Mouse (Mus musculus): ENCODE measurements at regions not wholly inside any gene's neighbourhood (a gene's known extent, or its start where the extent isn't known, plus 50 kb on each side); places are given as distances from the start of the nearest gene placed in this dataset.

- ATAC-seq (ENCODE audit: low FRiP score, low TSS enrichment) (no peak), DNase-seq (peak; percentile 50)
- Histone ChIP-seq H3K4me1 (ENCODE audit: control insufficient read depth, insufficient read depth, low read length) (peaks cover 5% of the 10 kb centered on the region; the same call in 1 of the 2 replicates), H3K27ac (replicated peaks; ENCODE audit: low read depth, low read length) (no peak overlapping the region), H3K9ac (replicated peaks; ENCODE audit: low read length) (no peak overlapping the region), H3K4me2 (ENCODE audit: low read length) (no peak overlapping the region), H3K36me3 (ENCODE audit: control insufficient read depth, insufficient read depth, low read length) (no peaks in the 10 kb centered on the region), H3K27me3 (ENCODE audit: control insufficient read depth, insufficient read depth, low read length) (no peaks in the 10 kb centered on the region), H3K9me3 (ENCODE audit: control insufficient read depth, low read length) (no peaks in the 10 kb centered on the region), H3K4me3 (replicated peaks; ENCODE audit: low read depth, low read length) (no peak overlapping the region)
- WGBS: 71% methylated on average over 8 of the region's 8 CpGs
Measured at GRCm38 (mm10) chr13:46182851-46183250, 90.7 kb upstream of the Stmnd1 start.

- Histone ChIP-seq H3K27me3 (ENCODE audit: control insufficient read depth, insufficient read depth, low read length) (no peaks in the 10 kb centered on the region), H3K9ac (replicated peaks; ENCODE audit: low read length) (no peak overlapping the region), H3K9me3 (ENCODE audit: control insufficient read depth, low read length) (no peaks in the 10 kb centered on the region), H3K4me2 (ENCODE audit: low read length) (peak overlapping the region; percentile 44), H3K4me3 (replicated peaks; ENCODE audit: low read depth, low read length) (0 out of 2 replicates have a peak overlapping the region, but pooled peaks have one; percentile 3), H3K36me3 (ENCODE audit: control insufficient read depth, insufficient read depth, low read length) (no peaks in the 10 kb centered on the region), H3K4me1 (ENCODE audit: control insufficient read depth, insufficient read depth, low read length) (peaks cover 5% of the 10 kb centered on the region; the same call in 1 of the 2 replicates), H3K27ac (replicated peaks; ENCODE audit: low read depth, low read length) (peak overlapping the region; percentile 46; the same call in 1 of the 2 replicates)
- 5% methylated on average over 12 of the region's 12 CpGs for WGBS
- ATAC-seq (ENCODE audit: low FRiP score, low TSS enrichment): no peak
- peak; percentile 55 for DNase-seq
Measured at GRCm38 (mm10) chr13:46180606-46181133, 92.9 kb upstream of the Stmnd1 start.

GRCm38 (mm10) chr13:46179916-46180315 lies 93.6 kb upstream of the Stmnd1 start:
- Histone ChIP-seq H3K4me1 (ENCODE audit: control insufficient read depth, insufficient read depth, low read length) (peaks cover 5% of the 10 kb centered on the region; the same call in 1 of the 2 replicates), H3K27ac (replicated peaks; ENCODE audit: low read depth, low read length) (no peak overlapping the region), H3K36me3 (ENCODE audit: control insufficient read depth, insufficient read depth, low read length) (no peaks in the 10 kb centered on the region), H3K27me3 (ENCODE audit: control insufficient read depth, insufficient read depth, low read length) (no peaks in the 10 kb centered on the region), H3K9ac (replicated peaks; ENCODE audit: low read length) (no peak overlapping the region), H3K4me3 (replicated peaks; ENCODE audit: low read depth, low read length) (no peak overlapping the region), H3K9me3 (ENCODE audit: control insufficient read depth, low read length) (no peaks in the 10 kb centered on the region), H3K4me2 (ENCODE audit: low read length) (no peak overlapping the region)
- ATAC-seq (ENCODE audit: low FRiP score, low TSS enrichment) (no peak), DNase-seq (no peak)
- WGBS: 76% methylated on average over 3 of the region's 3 CpGs

DNA sequence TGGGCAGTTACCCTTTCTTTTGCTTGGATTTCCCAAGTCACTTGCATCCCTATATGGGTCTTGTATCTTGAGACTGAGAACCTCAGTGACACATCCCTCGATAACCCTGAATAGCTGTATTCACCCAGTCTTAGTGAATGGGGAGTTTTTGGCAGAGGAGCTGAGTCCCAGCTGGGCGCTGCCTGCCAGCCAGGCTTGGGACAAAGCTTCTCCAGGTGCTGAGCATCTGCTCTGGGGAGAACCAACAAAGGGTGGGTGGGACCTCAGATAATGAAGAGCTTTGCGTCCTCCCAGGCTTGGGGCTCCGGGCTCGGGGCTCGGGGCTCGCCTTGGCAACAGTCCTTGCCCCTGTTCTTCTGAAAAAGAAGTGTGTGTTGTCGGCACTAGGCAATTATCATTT lies 100.4 kb upstream of the Stmnd1 start:
- Histone ChIP-seq H3K4me2 (ENCODE audit: low read length) (no peak overlapping the region), H3K9ac (replicated peaks; ENCODE audit: low read length) (no peak overlapping the region), H3K36me3 (ENCODE audit: control insufficient read depth, insufficient read depth, low read length) (no peaks in the 10 kb centered on the region), H3K4me1 (ENCODE audit: control insufficient read depth, insufficient read depth, low read length) (no peaks in the 10 kb centered on the region; the same call in 1 of the 2 replicates), H3K4me3 (replicated peaks; ENCODE audit: low read depth, low read length) (no peak overlapping the region), H3K27me3 (ENCODE audit: control insufficient read depth, insufficient read depth, low read length) (no peaks in the 10 kb centered on the region), H3K27ac (replicated peaks; ENCODE audit: low read depth, low read length) (no peak overlapping the region), H3K9me3 (ENCODE audit: control insufficient read depth, low read length) (no peaks in the 10 kb centered on the region)
- peak; percentile 64 for DNase-seq
- WGBS: 4% methylated on average over 8 of the region's 8 CpGs
- peak; percentile 24; the same call in 1 of the 2 replicates for ATAC-seq (ENCODE audit: low FRiP score, low TSS enrichment)

DNA sequence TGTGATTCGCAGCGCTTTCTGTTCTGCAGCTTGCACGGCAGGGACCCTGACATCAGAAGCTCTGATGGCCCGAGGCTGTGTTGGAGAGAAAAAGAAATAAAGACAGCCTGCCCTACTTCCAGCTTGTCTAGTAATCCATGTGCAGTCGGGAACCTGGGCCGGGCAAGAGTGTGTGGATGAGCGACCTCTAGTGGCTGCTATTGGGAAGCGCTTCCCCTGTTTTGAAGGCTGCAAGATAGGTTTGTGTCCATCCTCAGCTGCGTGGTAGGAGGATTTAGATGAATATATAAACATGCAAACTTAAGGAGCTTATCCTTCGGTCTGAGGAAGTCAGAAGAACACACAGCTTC lies 111.5 kb upstream of the Stmnd1 start:
- Histone ChIP-seq H3K9me3 (ENCODE audit: control insufficient read depth, low read length) (peaks cover 4% of the 10 kb centered on the region; the same call in 1 of the 2 replicates), H3K36me3 (ENCODE audit: control insufficient read depth, insufficient read depth, low read length) (no peaks in the 10 kb centered on the region), H3K27ac (replicated peaks; ENCODE audit: low read depth, low read length) (peak overlapping the region; percentile 67), H3K9ac (replicated peaks; ENCODE audit: low read length) (peak overlapping the region; percentile 39; the same call in 1 of the 2 replicates), H3K27me3 (ENCODE audit: control insufficient read depth, insufficient read depth, low read length) (no peaks in the 10 kb centered on the region), H3K4me3 (replicated peaks; ENCODE audit: low read depth, low read length) (peak overlapping the region; percentile 19; the same call in 1 of the 2 replicates), H3K4me2 (ENCODE audit: low read length) (peak overlapping the region; percentile 51), H3K4me1 (ENCODE audit: control insufficient read depth, insufficient read depth, low read length) (peaks cover 10% of the 10 kb centered on the region; the same call in 1 of the 2 replicates)
- WGBS: 1% methylated on average over 10 of the region's 10 CpGs
- DNase-seq (peak; percentile 92), ATAC-seq (ENCODE audit: low FRiP score, low TSS enrichment) (peak; percentile 68; the same call in 1 of the 2 replicates)

DNA sequence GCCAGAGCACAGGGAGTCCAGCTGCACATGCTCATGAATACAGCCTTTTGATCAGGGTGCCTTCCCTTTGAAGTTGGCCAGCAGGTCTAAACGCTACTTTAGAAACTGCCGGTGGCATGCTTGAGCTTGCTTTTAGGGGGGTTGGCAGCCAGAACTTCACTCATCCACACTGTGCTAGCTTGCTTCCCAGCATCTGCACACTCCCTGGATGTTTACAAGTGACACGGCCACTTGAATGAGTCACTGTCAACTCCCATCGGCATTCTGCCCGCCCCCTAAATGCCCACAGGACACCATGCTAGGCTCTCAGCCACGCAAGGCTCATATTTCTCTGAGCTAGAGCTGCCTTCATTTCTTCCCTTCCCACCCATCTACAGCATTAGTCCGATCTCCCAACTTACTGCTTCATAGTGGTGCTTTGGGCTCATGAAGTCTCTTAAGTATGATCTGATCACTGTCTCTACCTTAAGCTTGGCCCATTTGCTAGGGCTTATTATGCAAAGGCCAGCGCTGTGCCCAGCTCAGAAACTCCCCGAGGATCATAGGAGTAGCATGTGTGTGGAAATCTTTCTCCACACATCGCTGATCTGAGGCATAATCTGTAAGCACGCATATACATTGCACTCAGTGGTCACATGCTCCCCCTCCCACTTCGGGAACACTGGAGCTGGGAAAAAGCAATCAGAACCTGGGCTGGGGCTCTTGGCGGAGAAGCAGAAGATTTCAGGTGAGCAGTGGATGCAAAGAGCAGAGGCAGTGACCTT lies 112.1 kb upstream of the Stmnd1 start:
- ATAC-seq (ENCODE audit: low FRiP score, low TSS enrichment) (peak; percentile 31; the same call in 1 of the 2 replicates), DNase-seq (peak; percentile 44)
- Histone ChIP-seq H3K9ac (replicated peaks; ENCODE audit: low read length) (peak overlapping the region; percentile 39; the same call in 1 of the 2 replicates), H3K4me2 (ENCODE audit: low read length) (peak overlapping the region; percentile 51), H3K9me3 (ENCODE audit: control insufficient read depth, low read length) (peaks cover 4% of the 10 kb centered on the region; the same call in 1 of the 2 replicates), H3K4me1 (ENCODE audit: control insufficient read depth, insufficient read depth, low read length) (peaks cover 10% of the 10 kb centered on the region; the same call in 1 of the 2 replicates), H3K27ac (replicated peaks; ENCODE audit: low read depth, low read length) (peak overlapping the region; percentile 67), H3K27me3 (ENCODE audit: control insufficient read depth, insufficient read depth, low read length) (no peaks in the 10 kb centered on the region), H3K4me3 (replicated peaks; ENCODE audit: low read depth, low read length) (peak overlapping the region; percentile 19; the same call in 1 of the 2 replicates), H3K36me3 (ENCODE audit: control insufficient read depth, insufficient read depth, low read length) (no peaks in the 10 kb centered on the region)
- WGBS: 25% methylated on average over 13 of the region's 13 CpGs

DNA sequence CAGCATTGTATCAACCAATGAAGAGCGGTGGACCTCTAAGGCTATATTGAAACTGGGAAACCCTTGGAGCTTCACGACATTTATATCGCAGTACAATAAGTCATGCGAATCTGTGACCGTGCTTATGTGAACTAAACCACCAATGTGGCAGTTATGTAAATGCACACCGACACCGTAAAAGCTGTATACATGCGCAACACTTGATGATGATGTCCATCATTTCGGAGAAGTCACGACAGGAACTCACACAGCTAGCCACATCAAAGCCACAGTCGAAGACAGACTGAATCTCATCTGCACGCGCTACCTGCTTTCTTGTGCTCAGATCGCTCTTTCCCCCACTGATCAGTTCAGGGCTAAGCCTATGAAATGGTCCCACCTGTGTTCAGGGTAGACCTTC lies 114.2 kb upstream of the Stmnd1 start:
- H3K4me2 ChIP-seq (ENCODE audit: low read length): no peak overlapping the region
- WGBS: 94% methylated on average over 14 of the region's 14 CpGs
- H3K27me3 ChIP-seq (ENCODE audit: control insufficient read depth, insufficient read depth, low read length): no peaks in the 10 kb centered on the region

DNA sequence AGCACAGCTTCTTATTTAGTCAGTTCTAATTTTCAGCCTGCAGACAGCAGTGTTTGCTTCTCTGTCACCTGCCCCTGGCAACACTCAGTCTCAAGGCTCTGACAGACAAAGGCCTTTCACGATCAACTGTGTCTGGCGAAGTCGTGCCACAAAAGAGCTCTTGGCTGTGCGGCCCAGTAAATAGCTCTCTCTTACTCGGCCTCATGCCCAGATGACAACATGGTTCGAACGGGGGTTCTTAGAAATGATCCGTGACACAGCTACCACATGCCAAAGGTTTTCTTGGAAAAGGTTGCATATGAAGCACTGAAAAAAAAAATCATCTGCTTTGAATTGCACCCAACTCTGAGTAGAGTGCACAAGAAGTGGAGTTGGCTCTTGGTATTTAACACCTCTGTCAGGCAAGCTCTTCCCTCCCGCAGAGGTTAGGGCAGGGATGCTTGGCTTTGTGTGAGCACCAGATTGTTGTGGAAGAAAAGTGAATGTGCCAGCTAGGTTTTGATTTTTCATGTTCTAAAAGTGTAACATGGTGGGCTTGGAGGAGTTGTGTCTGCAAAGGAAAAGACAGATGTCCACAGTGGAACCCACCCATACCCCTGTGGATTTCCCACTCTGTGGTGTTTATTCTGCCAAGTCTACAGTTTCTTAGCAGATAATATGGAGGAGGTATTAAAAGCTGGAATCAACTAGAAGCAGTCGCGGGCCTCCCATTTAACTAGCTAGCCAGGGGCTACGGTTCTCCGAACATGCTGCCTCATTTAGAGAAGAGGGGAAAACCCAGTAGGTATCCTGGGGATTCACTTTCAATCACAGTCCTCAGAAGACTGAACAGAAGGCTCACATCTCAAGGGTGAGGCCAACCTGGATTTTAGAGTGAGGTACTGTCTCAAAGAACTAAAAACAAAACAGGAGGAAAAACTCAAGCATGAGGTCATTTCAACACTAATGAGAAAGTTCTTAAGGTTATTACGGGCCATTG lies 120.0 kb upstream of the Stmnd1 start:
- ATAC-seq (ENCODE audit: low FRiP score, low TSS enrichment) (no peak), DNase-seq (peak; percentile 31)
- Histone ChIP-seq H3K27me3 (ENCODE audit: control insufficient read depth, insufficient read depth, low read length) (no peaks in the 10 kb centered on the region), H3K27ac (replicated peaks; ENCODE audit: low read depth, low read length) (no peak overlapping the region), H3K9me3 (ENCODE audit: control insufficient read depth, low read length) (peaks cover 4% of the 10 kb centered on the region; the same call in 1 of the 2 replicates), H3K4me1 (ENCODE audit: control insufficient read depth, insufficient read depth, low read length) (no peaks in the 10 kb centered on the region), H3K9ac (replicated peaks; ENCODE audit: low read length) (no peak overlapping the region), H3K36me3 (ENCODE audit: control insufficient read depth, insufficient read depth, low read length) (no peaks in the 10 kb centered on the region), H3K4me3 (replicated peaks; ENCODE audit: low read depth, low read length) (no peak overlapping the region), H3K4me2 (ENCODE audit: low read length) (no peak overlapping the region)
- 69% methylated on average over 14 of the region's 14 CpGs for WGBS

More for the DNA sequence above, 114.2 kb upstream of the Stmnd1 start:
- no peak overlapping the region for H3K9ac ChIP-seq (replicated peaks; ENCODE audit: low read length)
- no peak overlapping the region for H3K4me3 ChIP-seq (replicated peaks; ENCODE audit: low read depth, low read length)
- H3K9me3 ChIP-seq (ENCODE audit: control insufficient read depth, low read length): peaks cover 4% of the 10 kb centered on the region; the same call in 1 of the 2 replicates
- H3K27ac ChIP-seq (replicated peaks; ENCODE audit: low read depth, low read length): no peak overlapping the region
- H3K36me3 ChIP-seq (ENCODE audit: control insufficient read depth, insufficient read depth, low read length): no peaks in the 10 kb centered on the region
- DNase-seq (no peak), ATAC-seq (ENCODE audit: low FRiP score, low TSS enrichment) (no peak)
- H3K4me1 ChIP-seq (ENCODE audit: control insufficient read depth, insufficient read depth, low read length): peaks cover 10% of the 10 kb centered on the region; the same call in 1 of the 2 replicates

Data from midbrain, embryonic 14.5 days (tissue).